Mouse (Mus musculus) erythroblast, embryonic 14.5 days (primary cell): ENCODE results near the gene Atp6v1e2.

ENCODE experiments used
- GATA1 ChIP-seq: IDR thresholded peaks from 2 replicates; pipeline ENCODE4 v1.6.1; 2012; ENCODE audit warnings: low read length, inconsistent platforms, mixed read lengths
- TAL1 ChIP-seq: IDR thresholded peaks from 3 replicates; pipeline ENCODE4 v1.6.1; 2012; ENCODE audit warnings: low read length, inconsistent platforms, mixed read lengths

- TF ChIP-seq GATA1, result no peak
- TF ChIP-seq TAL1, result no peak
Observed at GRCm38 (mm10) chr17:86924679-86925078, 23.0 kb downstream of the Atp6v1e2 start.
